Mouse (Mus musculus): ENCODE data around the gene C5ar1.

DNA sequence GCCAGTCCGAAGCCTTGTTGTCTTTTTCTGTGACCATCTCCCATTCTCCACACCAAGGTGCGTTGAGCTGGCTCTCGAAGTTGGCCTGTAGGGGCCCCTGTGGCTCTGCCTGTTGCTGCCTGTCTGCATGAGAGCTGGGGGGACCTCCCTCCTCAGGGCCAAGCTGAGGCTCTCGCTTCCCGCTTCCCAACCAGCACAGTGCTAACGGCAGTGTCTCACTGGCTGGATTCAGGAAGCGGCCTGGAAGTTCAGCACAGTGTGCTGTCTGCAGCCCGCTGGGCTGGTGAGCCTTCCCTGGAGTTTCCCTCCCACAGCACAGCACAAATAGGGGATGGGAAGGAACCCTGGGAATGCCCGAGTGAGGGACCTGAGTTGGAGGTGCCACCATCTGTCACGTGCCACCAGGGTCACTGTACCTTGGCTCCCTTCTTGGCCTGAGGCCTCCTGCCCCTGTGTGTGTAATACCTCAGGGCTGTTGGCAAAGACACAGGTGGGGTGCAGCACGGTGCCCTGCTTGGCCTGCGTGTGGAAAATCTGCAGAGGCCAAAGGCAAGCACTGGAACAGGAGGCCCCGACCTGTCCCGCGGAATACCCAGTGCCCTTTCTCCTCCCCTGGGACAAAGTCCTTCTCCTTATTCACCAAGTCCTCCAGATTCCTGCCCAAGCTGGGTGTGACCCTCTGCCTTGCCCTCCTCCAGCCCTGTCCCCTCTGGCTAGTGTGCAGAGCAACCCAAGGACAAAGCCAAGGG, 56.4 kb downstream of the C5ar1 start:
- TF ChIP-seq POLR2A (IDR thresholded peaks at IDR 0.05; ENCODE audit: control insufficient read depth in 1 of 2, insufficient read depth in 1 of 2, low read depth in 1 of 2, low read length in 2 of 2, poor library complexity in 1 of 2) (no peak), MAX (IDR thresholded peaks at IDR 0.05; ENCODE audit: low read length) (no peak), ELF1 (IDR thresholded peaks at IDR 0.05; ENCODE audit: low read depth, low read length) (no peak), CTCF (IDR thresholded peaks at IDR 0.05 in 2 of 3, conservative IDR thresholded peaks at IDR 0.05 in 1 of 3; ENCODE audit: control insufficient read depth in 1 of 3, insufficient read depth in 1 of 3, low read depth in 2 of 3, low read length in 3 of 3, poor library complexity in 1 of 3, severe bottlenecking in 1 of 3) (no peak), ZC3H11A (IDR thresholded peaks at IDR 0.05; ENCODE audit: low read depth, low read length) (no peak), RAD21 (IDR thresholded peaks at IDR 0.05; ENCODE audit: low read depth, low read length) (no peak), ZKSCAN1 (IDR thresholded peaks at IDR 0.05; ENCODE audit: low read depth, low read length) (no peak), MEF2A (IDR thresholded peaks at IDR 0.05; ENCODE audit: extremely low read depth, insufficient replicate concordance, low read depth, low read length, poor library complexity, severe bottlenecking) (no peak), POLR2AphosphoS2 (IDR thresholded peaks at IDR 0.05; ENCODE audit: low read length) (no peak)
